Comparison of ENCODE assay signal across 25 mouse cellular contexts in genomic region chr11:6480191-6480590, GRCm38 (mm10). TPM values are rescaled to one million over a fixed set of nuclear protein-coding genes. Genes with fewer than 3 reads are reported as not detected.
A peak's percentile ranks its signal among the peaks of the same experiment; 100 is the strongest.
DNase-seq lines count a peak whose midpoint lies in the region; ATAC-seq and TF ChIP-seq lines count a peak whose summit lies in the region.
"Had no signal": no experiment of that assay in that cellular context is flagged by ENCODE, and none has a peak within 500 bp of the region (broad histone marks: within the 10 kb centered on the region; RNA-seq: fewer than 3 reads in every experiment).

No protein-coding gene starts in this region.

- WGBS in midbrain, embryonic 11.5 days = 80% methylated on average over 7 of the region's 7 CpGs
- WGBS in midbrain, embryonic 15.5 days = 79% methylated on average over 7 of the region's 7 CpGs
- 77% methylated on average over 7 of the region's 7 CpGs for WGBS in neural tube, embryonic 15.5 days

- ATAC-seq in midbrain, embryonic 11.5 days (ENCODE audit: low FRiP score) = no peak
- no peak for ATAC-seq in midbrain, embryonic 15.5 days (replicated peaks)
- peak; percentile 78; the same call in 1 of the 2 replicates for ATAC-seq in cerebellum, adult (ENCODE audit: insufficient number of reproducible peaks, low FRiP score, low TSS enrichment)
- no peak for ATAC-seq in neural tube, embryonic 15.5 days (ENCODE audit: low FRiP score)
- ATAC-seq: forebrain, embryonic 13.5 days; liver, embryonic 12.5 days had no signal

- no peak overlapping the region for H3K4me3 ChIP-seq in midbrain, embryonic 11.5 days (ENCODE audit: low read depth, low read length)
- H3K4me3 ChIP-seq in midbrain, embryonic 15.5 days = no peak overlapping the region
- no peak overlapping the region for H3K4me3 ChIP-seq in myocyte
- no peak overlapping the region for H3K4me3 ChIP-seq in neural tube, embryonic 15.5 days (replicated peaks)
- H3K4me3 ChIP-seq: embryonic facial prominence, embryonic 12.5 days; erythroblast, embryonic 14.5 days; forebrain, embryonic 13.5 days; heart, embryonic 15.5 days; hindbrain, embryonic 13.5 days; limb, embryonic 13.5 days; liver, embryonic 12.5 days had no signal

- no peaks in the 10 kb centered on the region for H3K9me3 ChIP-seq in midbrain, embryonic 11.5 days (ENCODE audit: control insufficient read depth, low read length)
- H3K9me3 ChIP-seq in midbrain, embryonic 15.5 days = no peaks in the 10 kb centered on the region
- no peaks in the 10 kb centered on the region for H3K9me3 ChIP-seq in neural tube, embryonic 15.5 days (replicated peaks)
- H3K9me3 ChIP-seq: embryonic facial prominence, embryonic 12.5 days; forebrain, embryonic 13.5 days; heart, embryonic 15.5 days; hindbrain, embryonic 13.5 days; limb, embryonic 13.5 days; liver, embryonic 12.5 days had no signal

- H3K27me3 ChIP-seq in midbrain, embryonic 11.5 days (ENCODE audit: control insufficient read depth, insufficient read depth, low read length) = no peaks in the 10 kb centered on the region
- no peaks in the 10 kb centered on the region for H3K27me3 ChIP-seq in midbrain, embryonic 15.5 days (replicated peaks)
- H3K27me3 ChIP-seq in myocyte (ENCODE audit: control insufficient read depth, insufficient read depth, insufficient read length) = no peaks in the 10 kb centered on the region
- no peaks in the 10 kb centered on the region for H3K27me3 ChIP-seq in neural tube, embryonic 15.5 days (replicated peaks)
- H3K27me3 ChIP-seq: embryonic facial prominence, embryonic 12.5 days; forebrain, embryonic 13.5 days; heart, embryonic 15.5 days; hindbrain, embryonic 13.5 days; limb, embryonic 13.5 days; liver, embryonic 12.5 days; Patski had no signal

- TF ChIP-seq POLR2A in myocyte (IDR thresholded peaks at IDR 0.05; ENCODE audit: insufficient read length, low read depth) = no peak

- DNase-seq in midbrain, embryonic 11.5 days (ENCODE audit: low spot score, missing footprints) = peak; percentile 66
- DNase-seq in cerebellum, adult 9-10 months = peak; percentile 89
- DNase-seq in layer of hippocampus, postnatal 36 days = no peak
- DNase-seq: adrenal gland, adult 2 months; heart, postnatal 36 days; kidney, adult 2 months; lung, adult 18-20 months; lung, postnatal 10 days; midbrain, embryonic 14.5 days; retina, postnatal 1 day; right cerebral cortex, postnatal 25 days; spleen, adult 18-20 months had no signal

- H3K4me1 ChIP-seq in midbrain, embryonic 11.5 days (ENCODE audit: control insufficient read depth, insufficient read depth, low read length) = no peaks in the 10 kb centered on the region
- H3K4me1 ChIP-seq in midbrain, embryonic 15.5 days = no peaks in the 10 kb centered on the region
- no peaks in the 10 kb centered on the region for H3K4me1 ChIP-seq in neural tube, embryonic 15.5 days
- H3K4me1 ChIP-seq: embryonic facial prominence, embryonic 12.5 days; forebrain, embryonic 13.5 days; heart, embryonic 15.5 days; hindbrain, embryonic 13.5 days; limb, embryonic 13.5 days had no signal

- no peak overlapping the region for H3K9ac ChIP-seq in midbrain, embryonic 11.5 days (ENCODE audit: low read length)
- no peak overlapping the region for H3K9ac ChIP-seq in midbrain, embryonic 15.5 days
- H3K9ac ChIP-seq in neural tube, embryonic 15.5 days (replicated peaks) = no peak overlapping the region
- H3K9ac ChIP-seq: embryonic facial prominence, embryonic 12.5 days; forebrain, embryonic 13.5 days; heart, embryonic 15.5 days; hindbrain, embryonic 13.5 days; limb, embryonic 13.5 days; liver, embryonic 12.5 days had no signal

- no peak overlapping the region for H3K27ac ChIP-seq in midbrain, embryonic 11.5 days (ENCODE audit: low read depth, low read length)
- no peak overlapping the region for H3K27ac ChIP-seq in midbrain, embryonic 15.5 days
- H3K27ac ChIP-seq in neural tube, embryonic 15.5 days (replicated peaks) = no peak overlapping the region
- H3K27ac ChIP-seq: embryonic facial prominence, embryonic 12.5 days; forebrain, embryonic 13.5 days; heart, embryonic 15.5 days; hindbrain, embryonic 13.5 days; kidney, postnatal 0 days; limb, embryonic 13.5 days; liver, embryonic 12.5 days had no signal

- no peaks in the 10 kb centered on the region for H3K36me3 ChIP-seq in midbrain, embryonic 11.5 days (ENCODE audit: control insufficient read depth, insufficient read depth, low read length)
- H3K36me3 ChIP-seq in midbrain, embryonic 15.5 days (replicated peaks) = no peaks in the 10 kb centered on the region
- no peaks in the 10 kb centered on the region for H3K36me3 ChIP-seq in myocyte (ENCODE audit: control insufficient read depth, insufficient read depth)
- no peaks in the 10 kb centered on the region for H3K36me3 ChIP-seq in neural tube, embryonic 15.5 days
- H3K36me3 ChIP-seq: embryonic facial prominence, embryonic 12.5 days; heart, embryonic 15.5 days; hindbrain, embryonic 13.5 days; limb, embryonic 13.5 days; liver, embryonic 12.5 days had no signal

- H3ac ChIP-seq in myocyte (ENCODE audit: control insufficient read depth, insufficient read length) = no peak overlapping the region

- no peak overlapping the region for H3K4me2 ChIP-seq in midbrain, embryonic 11.5 days
- H3K4me2 ChIP-seq in midbrain, embryonic 15.5 days = no peak overlapping the region
- peak overlapping the region; percentile 3 for H3K4me2 ChIP-seq in myocyte (ENCODE audit: low read depth)
- no peak overlapping the region for H3K4me2 ChIP-seq in neural tube, embryonic 15.5 days
- H3K4me2 ChIP-seq: embryonic facial prominence, embryonic 12.5 days; forebrain, embryonic 13.5 days; heart, embryonic 15.5 days; hindbrain, embryonic 13.5 days; limb, embryonic 13.5 days; liver, embryonic 12.5 days had no signal

- no peaks in the 10 kb centered on the region for H3K79me2 ChIP-seq in myocyte (ENCODE audit: control insufficient read depth, insufficient read depth)

TF ChIP-seq in myocyte, 11 proteins besides CTCF, POLR2A, EP300 and RAD21:
- TF ChIP-seq E2F4 (IDR thresholded peaks at IDR 0.05; ENCODE audit: insufficient read depth) (no peak), MYOG (IDR thresholded peaks at IDR 0.05; ENCODE audit: control insufficient read depth in 1 of 3, insufficient read depth in 1 of 3, insufficient read length in 2 of 3, low read depth in 2 of 3) (no peak), CEBPB (IDR thresholded peaks at IDR 0.05; ENCODE audit: insufficient read depth, poor library complexity, severe bottlenecking) (no peak), REST (IDR thresholded peaks at IDR 0.05; ENCODE audit: insufficient read depth, insufficient read length) (no peak), MYOD1 (IDR thresholded peaks at IDR 0.05; ENCODE audit: control insufficient read depth in 1 of 3, insufficient read length in 2 of 3, low read depth in 2 of 3) (no peak), USF1 (IDR thresholded peaks at IDR 0.05; ENCODE audit: low read depth) (no peak), POLR2AphosphoS2 (IDR thresholded peaks at IDR 0.05; ENCODE audit: insufficient read length, low read depth) (no peak), TCF12 (IDR thresholded peaks at IDR 0.05; ENCODE audit: insufficient read depth, poor library complexity, severe bottlenecking) (no peak), TCF3 (IDR thresholded peaks at IDR 0.05; ENCODE audit: insufficient read length, low read depth) (no peak), SRF (IDR thresholded peaks at IDR 0.05; ENCODE audit: control insufficient read depth, insufficient read length, low read depth) (no peak), MAX (IDR thresholded peaks at IDR 0.05; ENCODE audit: low read depth) (no peak)

RNA-seq across cellular contexts. Expression of gene Purb, which starts 4.5 kb away (rescaled TPM):
- 12.8 and 13.7 TPM in 2 replicates for polyA plus RNA-seq in midbrain, embryonic 11.5 days (2014; fragmentation: Nextera tagmentation; extraction: Ambion mirVana)
- polyA plus RNA-seq in midbrain, embryonic 15.5 days (2015; fragmentation: Nextera tagmentation; extraction: Ambion mirVana) = 11.3 and 11.4 TPM in 2 replicates
- polyA plus RNA-seq in myocyte (2012; fragmentation: generic; extraction: Trizol) = 33.2 TPM
- polyA plus RNA-seq in neural tube, embryonic 15.5 days (2015; fragmentation: Nextera tagmentation; extraction: Ambion mirVana) = 11.4 and 14.7 TPM in 2 replicates
- total RNA-seq in layer of hippocampus, postnatal 36 days (2021) = 100 to 1,000 TPM; 255 to 257 TPM

RNA-seq across cellular contexts. Expression of gene H2afv, which starts 35.9 kb away (rescaled TPM):
- polyA plus RNA-seq in midbrain, embryonic 11.5 days (2014; fragmentation: Nextera tagmentation; extraction: Ambion mirVana) = 966 and 1,015 TPM in 2 replicates
- polyA plus RNA-seq in midbrain, embryonic 15.5 days (2015; fragmentation: Nextera tagmentation; extraction: Ambion mirVana) = 250 and 290 TPM in 2 replicates
- polyA plus RNA-seq in myocyte (2012; fragmentation: generic; extraction: Trizol) = 175 TPM
- 183 and 240 TPM in 2 replicates for polyA plus RNA-seq in neural tube, embryonic 15.5 days (2015; fragmentation: Nextera tagmentation; extraction: Ambion mirVana)
- 10 to 100 TPM; 41.8 to 42.6 TPM for total RNA-seq in layer of hippocampus, postnatal 36 days (2021)

RNA-seq across cellular contexts. Expression of gene Myo1g, which starts 40.6 kb away (rescaled TPM):
- polyA plus RNA-seq in midbrain, embryonic 11.5 days (2014; fragmentation: Nextera tagmentation; extraction: Ambion mirVana) = 0.46 and 0.92 TPM in 2 replicates
- 0.23 and 0.54 TPM in 2 replicates for polyA plus RNA-seq in midbrain, embryonic 15.5 days (2015; fragmentation: Nextera tagmentation; extraction: Ambion mirVana)
- 0.04 TPM for polyA plus RNA-seq in myocyte (2012; fragmentation: generic; extraction: Trizol)
- polyA plus RNA-seq in neural tube, embryonic 15.5 days (2015; fragmentation: Nextera tagmentation; extraction: Ambion mirVana) = 0.37 and 6.2 TPM in 2 replicates
- 1 to 10 TPM in 1 of 2 experiments, under 1 TPM in 1; 0.45 to 1.1 TPM for total RNA-seq in layer of hippocampus, postnatal 36 days (2021)

Comparison
In these comparisons a context has a peak if more than half of its experiments do, and no peak if none do; other contexts are left out.
1. DNase-seq: peak in midbrain, embryonic 11.5 days (single experiment) and cerebellum, adult 9-10 months (single experiment); none in layer of hippocampus, postnatal 36 days (0 of 2).